Mouse (Mus musculus) urinary bladder, postnatal 25 days (tissue): ENCODE data around the gene Plekhm2.

ENCODE experiments used
- DNase-seq: peaks from one replicate; pipeline ENCODE4 v3.0.0; 2022; ENCODE audit warnings: low spot score

The Plekhm2 gene

DNA sequence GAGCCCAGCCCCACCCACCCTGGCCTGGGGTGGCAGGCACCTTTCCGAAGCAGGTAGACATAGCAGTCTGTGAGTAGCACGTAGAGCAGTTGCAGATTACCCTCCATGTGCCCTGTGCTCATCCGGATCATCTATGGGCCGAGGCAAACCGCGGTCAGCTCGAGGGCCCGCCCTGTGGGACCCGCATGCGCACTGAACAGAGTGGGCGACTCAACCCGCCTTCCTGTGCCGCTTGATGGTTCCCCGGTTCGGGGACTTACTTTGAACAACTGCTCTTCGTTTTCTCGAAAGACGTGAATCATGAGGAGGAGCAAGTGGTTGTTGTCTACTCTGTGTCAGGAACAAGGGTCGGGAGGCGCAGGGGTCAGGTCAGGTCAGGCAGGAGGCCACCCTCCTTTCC, 33.4 kb downstream of the Plekhm2 start:
- no peak for DNase-seq

GRCm38 (mm10) chr4:141630021-141630420, 34.7 kb downstream of the Plekhm2 start:
- no peak for DNase-seq

- no peak for DNase-seq
These were observed 36.0 kb downstream of the Plekhm2 start for GRCm38 (mm10) chr4:141628661-141629060.

- no peak for DNase-seq
These were observed 37.2 kb downstream of the Plekhm2 start for GRCm38 (mm10) chr4:141627502-141627901.

DNA sequence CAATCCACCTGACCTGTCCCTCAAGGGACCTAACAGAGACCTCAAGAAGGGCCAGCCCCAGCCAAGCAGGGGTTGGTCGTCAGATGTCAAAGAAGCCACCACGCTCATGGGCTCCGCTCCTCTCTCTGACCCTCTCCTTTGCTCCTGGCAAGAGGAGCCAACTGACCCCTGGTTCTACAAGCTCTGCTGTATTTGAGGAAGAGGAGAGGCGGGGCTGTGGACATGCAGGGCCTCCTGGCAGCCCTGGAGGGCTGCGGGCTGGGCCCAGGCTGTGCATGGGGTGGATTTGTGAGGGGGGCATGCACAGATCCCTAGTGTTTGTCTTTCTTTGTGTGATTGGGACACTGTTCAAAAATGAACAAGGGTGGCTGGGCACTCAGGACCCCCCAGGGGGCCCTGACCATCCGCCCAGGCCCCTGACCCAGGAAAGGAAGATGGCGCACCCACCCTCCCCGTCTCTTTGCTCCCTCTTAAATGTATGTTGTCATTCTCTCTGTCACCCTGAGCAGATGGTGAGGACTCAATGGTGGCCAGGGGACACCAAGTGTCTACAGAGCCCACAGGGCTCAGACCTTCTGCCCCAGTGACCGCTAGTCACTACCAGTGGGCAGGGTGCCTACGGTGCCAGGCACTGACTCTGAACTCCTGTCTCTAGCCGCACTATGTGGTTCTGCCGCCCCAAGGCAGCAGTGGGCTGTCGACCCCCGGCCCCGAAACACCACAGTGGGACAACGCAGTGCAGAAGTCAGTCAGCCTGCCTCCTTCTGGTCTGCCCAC, 38.7 kb downstream of the Plekhm2 start:
- no peak for DNase-seq

DNA sequence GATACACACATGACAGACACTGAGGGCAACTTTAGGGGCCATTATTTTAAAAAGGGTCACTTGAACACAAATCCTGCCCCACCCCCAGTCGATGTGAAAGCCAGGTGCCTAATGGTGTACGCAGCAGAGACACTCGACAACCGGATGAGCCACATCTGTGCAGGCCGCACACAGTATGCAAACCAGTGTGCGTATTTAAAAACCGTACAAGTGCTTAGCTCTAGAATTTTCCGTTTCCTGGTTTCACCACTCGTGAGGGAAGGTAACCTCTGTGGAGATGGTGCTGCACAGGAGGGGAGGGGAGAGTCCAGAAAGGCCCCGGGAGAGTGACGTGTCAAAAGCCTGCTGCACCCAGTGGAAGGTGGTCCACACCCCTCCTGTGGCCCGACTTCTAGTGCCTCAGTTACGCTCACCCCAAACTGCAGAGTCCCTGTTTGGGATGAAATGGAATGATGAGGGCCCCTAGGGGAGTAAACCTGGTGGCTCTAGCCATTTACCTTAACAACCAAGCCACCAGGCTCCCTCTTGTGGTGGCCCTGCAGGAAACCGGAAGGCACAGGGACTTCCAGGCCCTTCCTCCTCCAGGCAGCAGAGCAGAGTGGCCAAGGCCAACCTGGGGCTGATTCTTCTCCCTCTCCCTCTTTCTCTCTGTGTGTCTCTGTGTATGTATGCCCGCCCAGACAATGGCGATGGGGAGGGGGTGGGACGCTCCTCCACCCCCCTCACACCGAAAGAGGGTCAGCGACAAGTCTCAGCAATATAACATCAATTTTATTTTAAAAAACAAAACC, 39.5 kb downstream of the Plekhm2 start:
- no peak for DNase-seq

DNA sequence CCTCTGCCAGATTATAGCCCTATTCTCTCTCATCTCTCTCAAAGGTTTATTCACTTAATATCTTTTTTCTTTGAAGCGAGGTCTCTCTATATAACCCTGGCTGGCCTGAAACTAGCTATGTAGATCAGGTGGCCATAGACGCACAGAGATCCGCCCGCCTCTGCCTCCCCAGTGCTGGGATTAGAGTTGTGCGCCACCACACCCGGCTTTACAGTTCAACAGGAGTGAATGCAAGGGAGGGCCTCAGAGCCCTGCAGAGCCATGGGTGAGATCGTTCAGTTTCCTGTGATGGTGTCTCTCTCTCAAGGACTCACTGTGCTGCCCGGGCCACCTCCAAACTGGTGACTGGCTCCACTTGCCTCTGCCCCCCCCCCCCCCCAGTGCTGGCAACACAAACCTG, 40.6 kb downstream of the Plekhm2 start:
- no peak for DNase-seq

DNA sequence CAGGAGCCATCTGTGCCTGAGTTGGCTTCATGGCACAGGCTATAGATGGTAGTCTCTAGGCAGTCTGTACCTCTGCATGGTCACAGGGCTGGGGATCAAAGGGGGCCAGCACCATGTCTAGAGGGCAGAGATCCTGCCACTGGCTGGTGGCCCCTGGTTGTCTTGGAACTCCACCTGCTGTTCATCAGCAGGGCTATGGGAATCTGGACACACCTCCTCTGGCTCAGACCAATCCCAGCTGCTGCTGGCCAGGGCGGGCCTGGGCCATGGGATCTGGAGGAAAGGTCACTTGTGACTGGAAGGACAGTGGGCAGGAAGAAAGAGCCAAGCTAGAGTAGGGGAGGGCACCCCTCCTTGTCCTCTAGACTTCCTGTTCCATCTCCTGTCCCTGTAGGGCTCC, 41.0 kb downstream of the Plekhm2 start, which contains the start of gene Slc25a34:
Slc25a34 (minus strand) TSS at position 156 of the 400 bp plus-strand sequence.
- DNase-seq, result no peak

DNA sequence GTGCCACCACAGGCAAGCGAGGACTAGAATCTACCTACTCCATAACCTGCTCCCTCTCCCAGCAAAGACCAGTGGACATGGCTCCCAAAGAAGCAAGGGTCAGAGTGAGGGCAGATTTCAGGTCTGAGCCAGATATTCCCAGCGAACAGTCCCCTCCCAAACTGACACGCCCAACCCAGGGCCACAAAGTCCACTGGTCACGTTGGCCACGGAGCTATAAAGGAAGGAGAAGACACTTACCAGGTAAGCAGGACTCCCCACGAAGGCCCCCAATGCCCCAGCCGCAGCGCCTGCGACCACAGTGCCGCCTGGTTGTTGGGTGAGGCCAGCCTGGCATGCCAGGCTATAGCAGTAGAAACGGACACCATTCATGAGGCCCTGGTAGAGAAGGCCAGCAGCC, 41.7 kb downstream of the Plekhm2 start:
- no peak for DNase-seq

GRCm38 (mm10) chr4:141622580-141622979, 42.1 kb downstream of the Plekhm2 start:
- DNase-seq, result no peak

GRCm38 (mm10) chr4:141622091-141622490, 42.6 kb downstream of the Plekhm2 start:
- no peak for DNase-seq

DNA sequence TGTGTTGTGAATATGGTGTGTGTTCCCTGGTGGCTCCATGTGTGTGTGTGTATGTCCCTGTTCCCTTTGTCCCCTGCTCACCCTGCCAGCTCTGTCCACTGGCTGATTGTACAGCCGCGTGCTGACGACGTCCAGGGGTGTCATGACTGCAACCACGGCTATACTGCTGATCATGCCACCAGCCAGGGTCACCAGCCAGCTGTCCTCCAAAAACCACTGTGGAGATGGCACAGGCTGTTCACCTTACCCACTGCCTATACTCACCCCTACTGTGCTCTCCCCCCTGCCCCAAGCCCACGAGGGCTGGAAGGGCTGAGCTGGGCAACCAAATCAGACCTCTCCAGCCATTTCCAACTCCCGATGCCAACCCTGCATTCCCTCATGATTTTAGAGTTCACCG, 43.4 kb downstream of the Plekhm2 start:
- no peak for DNase-seq

DNA sequence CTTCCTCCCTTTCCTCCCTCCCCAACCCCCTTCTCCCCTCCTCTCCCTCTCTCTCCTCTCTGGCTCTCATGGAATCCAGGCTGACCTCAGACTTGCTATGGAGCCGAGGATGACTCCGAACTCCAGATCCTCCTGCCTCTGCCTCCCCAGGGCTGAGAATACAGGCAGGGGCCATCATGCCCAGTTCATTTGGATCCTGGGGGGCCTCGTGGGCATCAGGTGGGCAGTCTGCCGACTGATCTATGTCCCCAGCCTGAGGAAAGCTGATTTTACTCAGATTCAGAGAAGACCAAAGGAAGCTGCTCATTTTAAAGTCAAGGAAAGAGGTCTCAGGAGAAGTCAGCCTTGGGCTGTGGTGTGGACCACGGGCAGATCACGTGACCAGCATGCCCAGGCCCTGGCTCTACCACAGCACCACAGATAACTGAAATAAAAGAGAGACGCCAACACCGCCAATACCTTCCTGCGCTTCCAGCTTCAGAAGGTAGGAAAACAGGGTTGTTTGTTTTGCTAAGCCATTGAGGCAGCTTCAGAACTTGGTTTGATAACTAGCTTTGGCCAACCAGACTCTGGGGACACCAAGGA, 45.3 kb downstream of the Plekhm2 start:
- no peak for DNase-seq

DNA sequence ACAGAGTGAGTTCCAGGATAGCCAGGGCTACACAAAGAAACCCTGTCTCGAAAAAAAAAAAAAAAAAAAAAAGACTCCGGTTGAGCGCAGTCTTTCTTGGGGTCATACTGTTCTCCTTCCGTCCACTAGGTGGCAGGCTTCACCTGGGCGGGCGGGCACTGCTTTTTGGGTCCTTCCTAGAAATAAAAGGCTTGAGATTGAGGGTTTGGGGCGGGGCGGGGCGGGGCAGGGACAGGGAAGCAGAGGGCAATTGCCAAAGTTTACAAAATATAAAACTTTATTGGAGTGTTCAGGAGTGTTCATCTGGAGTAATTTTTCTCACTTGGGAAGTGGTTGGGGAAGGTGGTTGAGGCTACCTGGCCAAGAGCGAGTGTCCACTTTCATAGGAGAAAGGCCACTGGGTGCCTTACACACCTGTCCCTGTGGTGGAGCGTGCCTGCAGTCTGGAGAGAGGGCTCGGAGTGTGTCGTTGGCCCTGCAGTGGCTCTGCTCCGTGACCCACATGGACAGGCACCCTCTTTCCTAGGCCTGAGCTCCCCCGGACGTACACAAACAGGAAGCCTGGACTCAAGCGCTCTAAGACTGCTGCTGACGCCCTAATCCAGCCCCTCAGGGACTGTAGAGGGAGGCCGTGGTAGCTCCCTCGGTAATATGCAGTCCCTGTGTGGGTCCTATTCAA, 46.0 kb downstream of the Plekhm2 start, which contains the start of gene Tmem82:
Tmem82 (minus strand) TSS at position 69 of the 679 bp plus-strand sequence.
- peak; percentile 56 for DNase-seq

GRCm38 (mm10) chr4:141617863-141618564, 46.7 kb downstream of the Plekhm2 start:
- DNase-seq, result no peak

GRCm38 (mm10) chr4:141617299-141617698, 47.4 kb downstream of the Plekhm2 start:
- peak; percentile 70 for DNase-seq

GRCm38 (mm10) chr4:141616811-141617210, 47.9 kb downstream of the Plekhm2 start:
- DNase-seq, result no peak

DNA sequence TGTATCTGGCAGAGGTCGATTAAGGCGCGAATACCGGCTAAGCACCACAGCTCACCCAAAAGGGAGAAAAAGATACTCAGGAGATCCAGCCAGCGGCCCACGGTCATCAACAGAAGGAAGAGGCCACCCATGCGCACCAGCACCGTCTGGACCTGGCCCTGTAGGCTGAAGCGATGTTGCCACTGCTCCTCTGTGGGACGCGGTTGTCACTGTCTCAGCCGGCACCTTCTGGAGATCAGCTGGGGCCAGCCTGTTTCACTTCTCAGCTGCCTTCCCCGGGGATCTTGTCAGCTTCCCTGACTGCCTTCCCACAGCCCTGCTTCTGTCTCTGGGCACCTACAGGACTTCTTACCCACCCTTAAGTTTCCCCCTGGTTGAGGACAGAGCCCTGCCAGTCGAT, 49.8 kb downstream of the Plekhm2 start:
- DNase-seq, result no peak

DNA sequence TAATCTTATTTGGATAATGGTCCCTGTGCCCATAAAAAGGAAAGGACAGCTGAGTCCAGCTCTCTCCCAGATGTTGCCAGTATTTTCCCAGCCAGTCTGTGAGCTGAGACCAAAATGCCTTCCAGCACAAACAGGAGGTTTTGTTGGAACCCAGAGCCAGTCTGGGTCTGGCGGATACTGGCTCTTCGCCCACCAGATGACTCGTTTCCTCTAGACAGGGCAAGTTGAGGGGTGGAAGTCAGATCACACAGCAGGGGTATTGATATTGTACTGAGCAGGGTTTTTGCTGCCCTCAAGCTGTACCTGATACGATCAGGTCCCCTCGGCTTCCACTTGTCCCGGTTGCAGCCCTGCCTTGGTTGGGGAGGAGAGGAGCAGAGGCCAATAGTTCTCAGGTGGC, 55.2 kb downstream of the Plekhm2 start:
- DNase-seq, result no peak

GRCm38 (mm10) chr4:141605861-141606260, 58.8 kb downstream of the Plekhm2 start, which contains the start of gene Fblim1:
Gene Fblim1, minus strand, starts transcription at chr4:141606096.
- DNase-seq, result no peak

- no peak for DNase-seq
These were observed 59.3 kb downstream of the Plekhm2 start for GRCm38 (mm10) chr4:141605421-141605820.
